Mouse (Mus musculus): ENCODE data around the gene Zfp947. TPM values are rescaled to one million over a fixed set of nuclear protein-coding genes. Genes with fewer than 3 reads are reported as not detected.
A peak's percentile ranks its signal among the peaks of the same experiment; 100 is the strongest.
"Not testable (repeated sequence)": the region's sequence is repeated elsewhere in the genome, so short reads cannot be mapped to it uniquely, and the experiment has no call there.

The Zfp947 gene
- under 1 TPM; 0.22 to 0.32 TPM for total RNA-seq (2021)

DNA sequence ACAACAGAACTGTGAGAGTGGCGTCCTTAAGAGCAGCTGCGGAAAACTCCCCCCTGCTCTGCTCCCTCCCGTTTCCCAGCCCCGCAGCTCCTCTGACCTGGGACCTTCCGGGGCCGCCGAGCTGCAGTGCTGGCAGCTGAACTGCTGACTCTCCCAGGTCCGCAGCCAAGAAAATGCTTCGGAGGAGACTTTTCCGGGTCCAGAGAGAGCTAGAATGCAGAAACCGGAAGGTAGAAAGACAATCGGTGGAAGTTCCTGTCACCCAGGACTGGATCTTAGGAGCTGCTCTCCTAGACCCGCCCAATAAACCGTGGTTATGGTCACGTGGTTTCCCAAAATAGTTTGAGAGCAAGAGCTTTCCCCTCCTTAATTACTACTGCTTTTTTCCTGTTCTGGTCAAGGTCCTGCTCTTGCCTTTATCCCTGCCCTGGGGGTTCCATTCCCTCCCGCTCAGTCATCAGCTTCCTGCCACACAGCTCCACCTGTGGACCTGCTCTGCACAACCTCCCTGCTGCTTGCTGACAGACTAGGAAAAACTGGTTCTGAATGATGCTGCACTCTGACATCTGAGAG lies at the start of gene Zfp947:
TSS of gene Zfp947 (minus strand) at position 469 of the 573 bp plus-strand sequence.
- intact Hi-C loops (cut with DNase I), result not testable (repeated sequence)
- DNase-seq (ENCODE audit: low spot score in 2 of 2), result peak; percentile 3 to 6

DNA sequence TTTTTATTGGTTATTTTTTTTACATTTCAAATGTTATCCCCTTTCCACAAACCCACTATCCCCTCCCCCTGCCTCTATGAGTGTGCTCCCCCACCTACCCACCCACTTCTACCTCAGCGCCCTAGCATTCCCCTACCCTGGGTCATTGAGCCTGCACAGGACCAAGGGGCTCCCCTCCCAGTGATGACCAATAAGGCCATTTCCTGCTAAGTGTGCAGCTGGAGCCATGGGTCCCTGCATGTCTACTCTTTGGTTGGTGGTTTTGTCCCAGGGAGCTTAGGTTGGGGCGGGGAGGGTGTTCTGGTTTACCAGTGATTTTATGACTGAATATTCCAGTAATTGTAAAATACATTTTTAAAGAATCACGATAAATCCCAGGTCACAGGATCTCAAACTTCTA lies 686 bp downstream of the Zfp947 start:
- DNase-seq (ENCODE audit: low spot score in 2 of 2); intact Hi-C loops (cut with DNase I): not testable (repeated sequence)

DNA sequence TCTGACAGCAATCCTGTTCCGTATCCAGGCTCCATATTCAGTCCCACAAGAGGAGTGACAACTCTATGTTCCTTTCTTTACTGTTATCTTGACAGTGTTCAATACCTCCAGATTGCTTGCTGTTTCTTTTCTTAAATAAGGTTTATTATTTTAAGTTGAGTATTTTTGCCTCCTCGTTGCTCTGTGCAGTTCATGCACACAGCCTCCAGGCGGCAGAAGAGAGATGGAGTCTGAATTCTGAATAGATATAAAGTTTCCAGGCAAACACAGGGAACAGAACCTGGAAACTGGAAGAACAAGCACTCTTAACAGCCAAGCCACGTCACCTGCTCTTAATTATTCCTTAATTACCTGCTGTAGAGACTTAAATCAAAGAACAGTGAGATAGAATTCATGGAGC lies 12.0 kb downstream of the Zfp947 start:
- DNase-seq (ENCODE audit: low spot score in 2 of 2); intact Hi-C loops (cut with DNase I): not testable (repeated sequence)

DNA sequence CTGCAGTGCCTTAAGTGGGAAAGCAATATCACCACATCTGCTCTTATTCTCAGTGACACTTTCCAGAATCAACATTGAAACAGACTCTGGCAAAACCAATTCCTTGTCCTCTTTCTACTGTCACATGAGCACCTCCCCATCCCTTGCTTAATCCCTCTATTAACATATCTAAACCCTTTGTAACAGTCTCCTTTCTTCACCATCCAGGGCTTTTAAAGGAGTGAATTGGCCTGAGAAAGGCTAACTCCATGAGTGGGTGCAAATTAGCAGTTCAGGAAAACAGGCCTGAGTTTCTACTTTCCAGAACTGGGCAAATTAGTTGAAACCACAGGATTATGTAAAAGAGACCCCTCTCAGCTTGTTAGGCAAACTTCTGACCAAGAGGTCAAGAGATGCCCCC lies 47.2 kb downstream of the Zfp947 start:
- DNase-seq (ENCODE audit: low spot score in 2 of 2), result no peak
- intact Hi-C loops (cut with DNase I), result no loop called here

Other genes with a start within 250 kb of the Zfp947 start
- 10 to 100 TPM; 12.0 to 16.5 TPM for gene Zfp942, start 203.7 kb downstream of the Zfp947 start, total RNA-seq (2021)
- gene Zfp943, start 203.6 kb downstream of the Zfp947 start, total RNA-seq (2021), result 10 to 100 TPM; 17.5 to 18.3 TPM
- 1 to 10 TPM; 4.2 to 4.4 TPM for gene Zfp994, start 59.4 kb upstream of the Zfp947 start, total RNA-seq (2021)
- 10 to 100 TPM; 11.4 to 11.7 TPM for gene CT030661.1, start 148.6 kb upstream of the Zfp947 start, total RNA-seq (2021)
- 10 to 100 TPM in 1 of 2 experiments, 1 to 10 TPM in 1; 7.3 to 10.3 TPM for gene Zfp944, start 195.2 kb upstream of the Zfp947 start, total RNA-seq (2021)
- gene Zfp758, start 195.3 kb upstream of the Zfp947 start, total RNA-seq (2021), result 10 to 100 TPM in 1 of 2 experiments, 1 to 10 TPM in 1; 9.7 to 11.3 TPM

Measured in left cerebral cortex, postnatal 36 days (tissue).